27 mouse cellular contexts compared by ENCODE assay signal in the genomic region with DNA sequence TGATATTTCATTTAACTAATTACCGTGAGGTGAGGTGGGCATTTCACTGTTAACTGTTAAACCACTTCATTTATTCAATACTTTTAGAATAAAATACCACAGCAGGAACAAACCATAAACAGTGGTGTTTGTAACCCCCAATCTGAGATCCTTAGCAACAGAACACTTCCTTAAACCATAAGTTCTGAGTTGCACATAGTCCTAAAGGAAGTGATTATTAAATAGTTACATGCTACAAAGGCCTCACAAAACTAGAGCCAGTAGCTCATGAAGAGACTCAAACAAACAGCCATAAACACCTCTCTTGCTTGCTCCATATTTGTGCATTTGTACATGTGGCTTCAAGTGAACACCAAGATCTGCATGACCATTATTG.
DNase-seq lines count a peak whose midpoint lies in the region; ATAC-seq and TF ChIP-seq lines count a peak whose summit lies in the region.
"Had no signal": no experiment of that assay in that cellular context is flagged by ENCODE, and none has a peak within 500 bp of the region (broad histone marks: within the 10 kb centered on the region; RNA-seq: fewer than 3 reads in every experiment).

No protein-coding gene starts in this region.

- no peak for ATAC-seq in hindbrain, embryonic 12.5 days (ENCODE audit: low FRiP score)
- no peak for ATAC-seq in hindbrain, embryonic 11.5 days (ENCODE audit: low FRiP score)
- ATAC-seq in liver, postnatal 0 days, result 0 out of 2 replicates have a peak, but pooled peaks have one; percentile 44
- ATAC-seq in liver, embryonic 11.5 days (replicated peaks; ENCODE audit: low FRiP score), result no peak
- ATAC-seq in megakaryocyte, adult 5-6 weeks (ENCODE audit: poor library complexity, severe bottlenecking), result peak; percentile 82
- ATAC-seq: activated CD4-positive, CD25-positive, alpha-beta regulatory T cell, adult 4 months; intestine, embryonic 15.5 days had no signal

- no peak for TF ChIP-seq CTCF in liver, postnatal 0 days (IDR thresholded peaks at IDR 0.05; ENCODE audit: low read depth)

- no peak overlapping the region for H3K9ac ChIP-seq in hindbrain, embryonic 12.5 days
- no peak overlapping the region for H3K9ac ChIP-seq in hindbrain, embryonic 11.5 days (ENCODE audit: low read depth, low read length)
- no peak overlapping the region for H3K9ac ChIP-seq in liver, postnatal 0 days (replicated peaks)
- no peak overlapping the region for H3K9ac ChIP-seq in liver, embryonic 11.5 days (ENCODE audit: low read depth, low read length)
- H3K9ac ChIP-seq: forebrain, embryonic 13.5 days; intestine, embryonic 15.5 days; limb, embryonic 15.5 days; liver, embryonic 14.5 days; lung, embryonic 14.5 days; neural tube, embryonic 12.5 days; stomach, embryonic 15.5 days had no signal

- H3K4me1 ChIP-seq in hindbrain, embryonic 12.5 days, result peaks cover 19% of the 10 kb centered on the region
- no peaks in the 10 kb centered on the region for H3K4me1 ChIP-seq in hindbrain, embryonic 11.5 days (replicated peaks; ENCODE audit: control insufficient read depth, insufficient read depth, low read length)
- no peaks in the 10 kb centered on the region for H3K4me1 ChIP-seq in liver, postnatal 0 days (ENCODE audit: insufficient read depth)
- no peaks in the 10 kb centered on the region for H3K4me1 ChIP-seq in liver, embryonic 11.5 days (replicated peaks; ENCODE audit: control insufficient read depth, insufficient read depth, low read length)
- no peaks in the 10 kb centered on the region for H3K4me1 ChIP-seq in brown adipose tissue, adult 24 weeks (ENCODE audit: control insufficient read depth, insufficient read depth, insufficient read length, low read length)
- H3K4me1 ChIP-seq: limb, embryonic 15.5 days; megakaryocyte, embryonic 14.5 days; stomach, embryonic 15.5 days had no signal

- no peaks in the 10 kb centered on the region for H3K27me3 ChIP-seq in hindbrain, embryonic 12.5 days
- no peaks in the 10 kb centered on the region for H3K27me3 ChIP-seq in hindbrain, embryonic 11.5 days (ENCODE audit: control insufficient read depth, insufficient read depth, low read length)
- H3K27me3 ChIP-seq in liver, postnatal 0 days (ENCODE audit: insufficient read depth, low read length), result no peaks in the 10 kb centered on the region
- H3K27me3 ChIP-seq in liver, embryonic 11.5 days (replicated peaks; ENCODE audit: control insufficient read depth, insufficient read depth, low read length), result no peaks in the 10 kb centered on the region
- H3K27me3 ChIP-seq: CH12.LX; forebrain, embryonic 13.5 days; intestine, embryonic 15.5 days; limb, embryonic 15.5 days; megakaryocyte, embryonic 14.5 days; midbrain, embryonic 13.5 days; neural tube, embryonic 12.5 days; stomach, embryonic 15.5 days had no signal

- H3K9me3 ChIP-seq in hindbrain, embryonic 12.5 days (replicated peaks), result no peaks in the 10 kb centered on the region
- H3K9me3 ChIP-seq in hindbrain, embryonic 11.5 days (ENCODE audit: control insufficient read depth, low read length), result no peaks in the 10 kb centered on the region
- H3K9me3 ChIP-seq in liver, postnatal 0 days (ENCODE audit: low read length), result no peaks in the 10 kb centered on the region
- H3K9me3 ChIP-seq in liver, embryonic 11.5 days (ENCODE audit: control insufficient read depth, low read length), result no peaks in the 10 kb centered on the region
- H3K9me3 ChIP-seq: forebrain, embryonic 13.5 days; intestine, embryonic 15.5 days; limb, embryonic 10.5 days; limb, embryonic 15.5 days; midbrain, embryonic 13.5 days; neural tube, embryonic 12.5 days; stomach, embryonic 15.5 days had no signal

- H3K27ac ChIP-seq in hindbrain, embryonic 12.5 days, result peak overlapping the region; percentile 75; the same call in 1 of the 2 replicates
- H3K27ac ChIP-seq in hindbrain, embryonic 11.5 days (ENCODE audit: low read depth, low read length), result no peak overlapping the region
- no peak overlapping the region for H3K27ac ChIP-seq in liver, postnatal 0 days (ENCODE audit: low read depth)
- H3K27ac ChIP-seq in liver, embryonic 11.5 days (ENCODE audit: low read depth, low read length), result no peak overlapping the region
- H3K27ac ChIP-seq in brown adipose tissue, adult 24 weeks (replicated peaks; ENCODE audit: low read depth, low read length), result peak overlapping the region; percentile 34; the same call in 1 of the 2 replicates
- H3K27ac ChIP-seq: intestine, embryonic 15.5 days; limb, embryonic 10.5 days; limb, embryonic 15.5 days; liver, embryonic 14.5 days; neural tube, embryonic 12.5 days; stomach, embryonic 15.5 days had no signal

- no peak overlapping the region for H3K4me2 ChIP-seq in hindbrain, embryonic 12.5 days (replicated peaks)
- H3K4me2 ChIP-seq in hindbrain, embryonic 11.5 days (replicated peaks; ENCODE audit: low read depth, low read length), result no peak overlapping the region
- H3K4me2 ChIP-seq in liver, postnatal 0 days (ENCODE audit: low read depth, low read length), result no peak overlapping the region
- H3K4me2 ChIP-seq in liver, embryonic 11.5 days, result no peak overlapping the region
- H3K4me2 ChIP-seq: forebrain, embryonic 13.5 days; heart, embryonic 11.5 days; intestine, embryonic 15.5 days; limb, embryonic 15.5 days; lung, embryonic 14.5 days; midbrain, embryonic 13.5 days; neural tube, embryonic 12.5 days; stomach, embryonic 15.5 days had no signal

- no peak for DNase-seq in hindbrain, embryonic 11.5 days (ENCODE audit: low spot score)
- DNase-seq in liver, postnatal 0 days, result no peak
- DNase-seq in liver, embryonic 11.5 days (ENCODE audit: low spot score), result no peak
- DNase-seq in cerebellum, postnatal 10 days, result no peak
- no peak for DNase-seq in adrenal gland, postnatal 36 days
- DNase-seq: adrenal gland, adult 8-10 months; gastrocnemius, postnatal 25 days; kidney, postnatal 10 days; layer of hippocampus, postnatal 36 days; right cerebral cortex, postnatal 14 days had no signal

- no peaks in the 10 kb centered on the region for H3K36me3 ChIP-seq in hindbrain, embryonic 12.5 days
- no peaks in the 10 kb centered on the region for H3K36me3 ChIP-seq in hindbrain, embryonic 11.5 days (ENCODE audit: control insufficient read depth, insufficient read depth, low read length)
- H3K36me3 ChIP-seq in liver, postnatal 0 days (replicated peaks; ENCODE audit: insufficient read depth, low read length), result no peaks in the 10 kb centered on the region
- no peaks in the 10 kb centered on the region for H3K36me3 ChIP-seq in liver, embryonic 11.5 days (ENCODE audit: control insufficient read depth, insufficient read depth, low read length)
- H3K36me3 ChIP-seq: intestine, embryonic 15.5 days; limb, embryonic 10.5 days; limb, embryonic 15.5 days; midbrain, embryonic 13.5 days; neural tube, embryonic 12.5 days; stomach, embryonic 15.5 days had no signal

- TF ChIP-seq EP300 in liver, postnatal 0 days (IDR thresholded peaks at IDR 0.05; ENCODE audit: low read depth), result no peak

- no peak overlapping the region for H3K4me3 ChIP-seq in hindbrain, embryonic 12.5 days
- H3K4me3 ChIP-seq in hindbrain, embryonic 11.5 days (ENCODE audit: low read depth, low read length), result no peak overlapping the region
- H3K4me3 ChIP-seq in liver, postnatal 0 days (ENCODE audit: low read depth, low read length), result no peak overlapping the region
- H3K4me3 ChIP-seq in liver, embryonic 11.5 days (ENCODE audit: low read depth, low read length), result no peak overlapping the region
- H3K4me3 ChIP-seq in brown adipose tissue, adult 24 weeks (ENCODE audit: insufficient read depth, low read depth, low read length), result no peak overlapping the region
- H3K4me3 ChIP-seq: forebrain, embryonic 13.5 days; intestine, embryonic 15.5 days; limb, embryonic 10.5 days; limb, embryonic 15.5 days; megakaryocyte, embryonic 14.5 days; midbrain, embryonic 13.5 days; myocyte; neural tube, embryonic 12.5 days; stomach, embryonic 15.5 days had no signal

- WGBS in hindbrain, embryonic 12.5 days, result 62% methylated on average over 1 of the region's 1 CpGs
- 71% methylated on average over 1 of the region's 1 CpGs for WGBS in hindbrain, embryonic 11.5 days
- WGBS in liver, postnatal 0 days (ENCODE audit: insufficient replicate concordance), result 47% methylated on average over 1 of the region's 1 CpGs
- 65% methylated on average over 1 of the region's 1 CpGs for WGBS in liver, embryonic 11.5 days

Comparison
In these comparisons a context has a peak if more than half of its experiments do, and no peak if none do; other contexts are left out.
1. ATAC-seq: peak in liver, postnatal 0 days (single experiment) and megakaryocyte, adult 5-6 weeks (single experiment); none in hindbrain, embryonic 12.5 days (single experiment), hindbrain, embryonic 11.5 days (single experiment) and liver, embryonic 11.5 days (single experiment).
2. H3K27ac ChIP-seq: peak in hindbrain, embryonic 12.5 days (single experiment) and brown adipose tissue, adult 24 weeks (single experiment); none in hindbrain, embryonic 11.5 days (single experiment), liver, postnatal 0 days (single experiment) and liver, embryonic 11.5 days (single experiment).